Mouse (Mus musculus): Measurements from ENCODE around the gene Slc1a7.

Gene Slc1a7

DNA sequence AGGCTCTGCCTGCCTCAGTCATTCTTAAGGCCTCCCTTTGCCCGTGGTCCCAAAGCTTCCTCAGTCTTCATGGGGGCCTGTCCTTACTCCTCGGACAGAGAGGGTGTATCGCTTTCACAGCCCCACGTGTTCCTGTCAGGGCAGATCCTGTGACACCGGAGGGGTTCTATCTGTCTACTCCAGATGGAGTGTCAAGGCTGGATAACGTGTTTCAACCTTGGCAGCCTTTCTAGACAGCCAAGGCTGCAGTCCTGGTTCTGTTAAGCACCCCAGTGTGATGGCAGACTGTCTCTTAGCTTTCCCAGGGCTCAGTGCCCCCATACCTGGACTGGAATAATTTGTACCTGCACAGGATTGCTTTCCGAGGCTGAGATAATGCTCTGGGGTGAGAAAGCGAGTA is 40.4 kb downstream of the Slc1a7 start:
- no peak for DNase-seq (ENCODE audit: low read depth, low spot score)

DNA sequence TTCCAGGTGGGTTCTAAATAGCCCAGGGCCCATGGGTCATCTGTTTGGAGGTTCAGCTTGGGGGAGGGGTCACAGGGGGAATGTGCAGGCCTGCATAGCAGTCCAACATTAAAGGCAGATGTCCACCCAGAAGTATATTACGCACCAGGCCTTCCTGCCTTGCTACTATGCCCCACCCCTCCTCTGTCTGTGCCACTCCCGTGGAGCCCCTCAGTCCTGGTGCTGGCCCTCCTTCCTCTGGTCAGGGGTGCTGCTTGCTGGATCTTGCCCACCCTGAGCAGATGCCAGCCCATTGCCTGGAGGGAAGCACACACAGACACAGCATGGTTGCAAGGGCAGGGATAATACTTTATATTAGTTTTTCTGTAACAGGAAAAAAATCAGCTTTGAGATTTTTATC is 46.3 kb downstream of the Slc1a7 start:
- no peak for DNase-seq (ENCODE audit: low read depth, low spot score)

DNA sequence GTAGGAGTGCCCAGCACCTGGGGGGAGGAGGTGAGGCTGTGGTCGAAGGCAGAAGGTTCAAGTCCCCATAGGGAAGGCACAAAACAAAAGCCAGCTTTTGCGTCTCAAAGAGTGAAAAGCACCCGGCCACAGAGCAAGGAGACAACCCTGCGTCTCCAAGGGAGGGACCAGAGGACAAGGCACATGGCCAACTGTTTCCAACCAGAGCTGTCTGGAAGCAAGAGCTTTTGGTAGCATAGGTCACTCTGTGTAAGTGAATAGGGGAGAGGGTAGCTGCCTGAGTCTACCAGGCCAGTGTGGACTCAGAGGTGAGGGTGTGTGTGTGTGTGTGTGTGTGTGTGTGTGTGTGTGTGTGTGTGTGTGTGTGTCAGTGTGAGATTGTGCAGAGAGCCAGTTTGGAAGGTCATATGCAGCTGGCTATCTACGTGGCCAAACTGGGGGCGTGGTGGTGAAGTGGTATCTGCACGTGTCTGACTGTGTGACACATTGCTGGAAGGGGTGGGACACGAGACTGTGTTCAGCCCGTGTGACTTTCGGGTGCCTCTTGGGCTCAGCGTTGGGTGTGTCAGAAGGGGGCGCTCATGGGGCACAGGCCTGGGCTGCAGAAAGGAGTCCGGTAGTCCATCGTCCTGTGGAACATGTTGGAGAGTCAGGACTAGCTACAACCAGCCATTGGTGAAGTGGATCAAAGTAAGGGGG is 47.1 kb downstream of the Slc1a7 start:
- no peak for DNase-seq (ENCODE audit: low read depth, low spot score)

DNA sequence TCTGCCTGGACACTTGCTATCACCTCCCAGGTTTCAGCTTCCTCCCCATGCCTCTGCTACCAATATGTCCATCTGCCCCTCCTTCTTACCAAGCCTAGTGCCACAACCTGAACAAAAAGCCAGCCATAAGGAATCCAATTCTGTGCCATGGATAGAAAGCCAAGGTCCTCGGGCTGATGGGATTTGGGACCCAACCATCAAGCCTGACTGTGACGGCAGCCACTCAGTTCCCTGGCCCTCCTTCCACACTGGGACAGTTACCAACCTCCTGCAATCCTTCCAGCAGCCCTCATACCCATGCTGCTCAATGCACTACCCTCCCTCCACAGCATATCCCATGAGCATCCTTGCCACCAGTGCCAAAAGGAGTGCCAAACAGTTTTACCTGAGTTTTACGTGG is 48.2 kb downstream of the Slc1a7 start:
- no peak for DNase-seq (ENCODE audit: low read depth, low spot score)

DNA sequence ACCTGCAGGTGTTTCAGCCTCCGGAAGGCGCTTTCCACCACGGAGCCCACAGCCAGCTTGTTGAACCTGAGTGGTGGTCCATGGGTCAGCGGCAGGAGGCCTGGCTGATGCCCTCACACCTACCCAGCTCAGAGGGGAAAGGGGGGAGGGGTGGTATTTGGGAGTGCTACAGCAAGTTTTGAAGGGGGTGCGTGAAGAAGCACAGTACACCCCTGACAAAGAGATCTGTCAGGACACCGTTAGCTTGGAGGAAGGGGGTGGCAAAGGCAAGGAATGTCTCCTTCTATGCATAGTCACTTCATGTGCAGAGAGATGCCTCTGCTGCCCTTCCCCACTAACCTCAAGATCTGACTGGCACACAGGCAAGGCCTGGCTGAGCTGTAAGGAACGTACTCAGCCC is 49.7 kb downstream of the Slc1a7 start:
- DNase-seq (ENCODE audit: low read depth, low spot score) = no peak

DNA sequence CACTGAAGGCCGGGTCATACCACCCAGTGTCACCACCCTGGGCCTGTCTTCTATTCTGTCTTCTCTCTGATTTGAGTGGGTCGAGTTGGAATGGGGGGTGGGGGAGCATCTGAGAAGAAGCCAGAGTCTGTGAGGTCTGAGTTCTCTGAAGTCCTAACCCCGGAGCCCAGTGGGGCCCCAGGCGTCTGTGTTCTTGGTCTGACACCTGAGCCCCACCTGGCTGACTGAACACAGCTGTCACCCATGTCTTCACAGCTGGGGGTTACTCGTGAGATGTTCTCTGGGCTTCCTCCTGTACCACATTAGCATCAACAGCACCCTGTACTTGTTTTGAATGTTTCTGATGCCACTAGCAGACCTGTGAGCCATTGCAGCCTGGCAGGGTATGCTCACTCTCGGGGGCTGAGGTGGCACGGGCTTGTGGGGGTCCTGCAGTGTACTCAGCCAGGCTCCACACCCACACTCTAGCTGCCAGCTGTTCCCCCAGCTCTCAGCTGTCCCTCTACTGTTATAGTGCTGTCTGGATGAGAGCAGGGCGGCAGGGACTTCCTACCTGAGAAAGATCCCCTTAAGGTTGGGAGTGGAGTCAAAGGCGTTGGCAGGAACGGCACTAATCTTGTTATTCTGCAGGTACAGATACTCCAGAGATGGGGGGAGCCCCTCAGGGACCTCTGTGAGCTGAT is 50.2 kb downstream of the Slc1a7 start:
- no peak for DNase-seq (ENCODE audit: low read depth, low spot score)

DNA sequence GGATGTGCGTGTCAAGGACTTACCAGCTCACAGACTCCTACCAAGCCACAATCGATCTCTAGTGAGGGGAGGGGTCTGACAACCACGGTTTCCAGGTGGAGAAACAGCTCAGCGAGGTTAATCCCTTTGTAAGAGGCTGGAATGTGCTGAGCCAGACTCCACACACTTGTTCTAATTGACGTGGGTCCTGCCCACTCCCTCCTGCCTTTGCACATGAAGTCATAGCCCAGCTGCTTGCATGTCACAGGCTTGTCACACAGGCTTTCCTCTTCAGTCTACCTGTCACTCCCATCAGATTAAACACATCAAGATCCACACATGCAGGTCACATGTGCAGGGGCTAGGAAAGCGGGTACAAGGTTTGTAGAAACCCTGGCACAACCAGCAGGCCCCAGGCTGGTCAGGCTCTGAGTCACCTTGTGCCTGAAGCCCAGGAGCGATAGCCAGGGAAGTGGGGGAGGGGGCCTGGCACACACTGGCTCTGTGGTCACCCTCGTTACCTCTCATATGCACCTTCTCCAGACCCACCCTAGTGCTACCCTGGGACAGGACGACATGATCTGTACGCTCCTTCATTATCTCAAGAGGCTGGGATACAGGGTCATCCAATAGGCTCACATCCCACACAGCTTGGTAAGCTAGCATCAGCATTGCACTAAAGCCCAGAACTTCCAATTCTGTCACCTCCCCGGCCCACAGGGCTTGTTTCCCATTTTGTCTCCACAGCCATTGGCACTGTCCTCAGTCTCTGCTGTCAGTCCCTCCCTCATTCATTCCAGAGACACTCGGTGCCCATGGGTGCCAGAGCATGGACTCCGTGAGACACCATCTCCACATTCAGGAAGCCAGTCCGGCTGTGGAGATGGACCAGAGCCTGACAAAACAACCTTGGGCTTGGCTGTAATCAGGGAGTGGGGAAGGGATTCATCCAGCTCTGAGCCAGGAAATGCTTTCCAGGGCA is 51.1 kb downstream of the Slc1a7 start:
- DNase-seq (ENCODE audit: low read depth, low spot score) = no peak

DNA sequence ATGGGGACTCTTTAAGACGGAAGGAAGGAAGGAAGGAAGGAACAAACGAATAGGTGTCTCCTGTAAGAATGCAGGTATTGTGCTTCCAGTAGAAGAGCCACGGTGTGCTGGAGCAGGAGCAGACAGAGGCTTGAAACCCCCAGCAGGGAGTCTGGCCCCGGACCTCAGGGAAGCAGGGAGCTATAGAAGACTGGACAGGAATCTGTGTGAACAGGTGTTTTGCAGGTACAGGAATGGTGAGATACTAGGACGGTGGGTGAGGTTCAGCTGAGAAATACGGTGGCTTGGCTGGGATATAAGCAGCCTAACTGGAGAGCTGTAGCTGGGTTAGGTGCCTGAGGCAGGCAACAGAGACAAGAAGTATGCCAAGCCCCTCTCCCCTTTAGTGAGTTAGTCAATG is 52.0 kb downstream of the Slc1a7 start:
- no peak for DNase-seq (ENCODE audit: low read depth, low spot score)

DNA sequence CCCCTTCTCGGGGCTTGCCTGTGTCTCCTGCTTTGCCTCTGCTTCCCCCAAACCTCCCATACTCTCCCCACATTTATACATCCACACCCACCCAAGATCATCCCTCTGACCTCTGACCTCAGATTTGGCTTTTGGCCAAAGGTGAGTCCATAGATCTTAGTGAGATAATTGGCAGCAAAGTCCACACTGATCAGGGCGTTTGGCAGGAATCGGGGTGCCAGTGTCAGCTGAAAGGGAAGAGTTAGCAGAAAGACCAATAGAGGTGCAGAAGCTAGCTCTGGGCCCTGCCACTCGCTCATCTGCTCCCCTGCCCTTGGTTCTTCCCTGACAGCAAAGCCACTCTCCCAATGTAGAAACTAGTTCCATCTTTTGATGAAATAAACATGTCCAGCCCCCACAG is 55.1 kb downstream of the Slc1a7 start:
- no peak for DNase-seq (ENCODE audit: low read depth, low spot score)

DNA sequence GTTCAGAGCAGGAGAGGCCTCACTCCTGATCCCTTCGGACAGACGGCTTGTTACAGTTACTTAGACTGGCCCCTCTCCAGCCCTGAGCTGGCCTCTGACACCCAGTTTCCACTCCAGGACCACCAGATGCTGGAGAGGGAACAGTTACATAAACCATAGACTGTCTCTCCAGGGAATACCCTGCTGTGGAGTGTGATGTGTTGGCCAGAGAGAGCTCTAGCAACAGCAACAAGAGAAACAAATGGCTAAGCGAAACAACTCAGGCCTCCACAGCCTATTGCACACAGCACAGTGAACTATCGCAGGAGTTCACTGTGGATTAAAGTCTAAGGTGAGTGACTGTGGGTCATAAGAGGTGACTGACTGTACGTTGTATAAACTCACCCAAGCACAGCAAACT is 56.5 kb downstream of the Slc1a7 start:
- no peak for DNase-seq (ENCODE audit: low read depth, low spot score)

DNA sequence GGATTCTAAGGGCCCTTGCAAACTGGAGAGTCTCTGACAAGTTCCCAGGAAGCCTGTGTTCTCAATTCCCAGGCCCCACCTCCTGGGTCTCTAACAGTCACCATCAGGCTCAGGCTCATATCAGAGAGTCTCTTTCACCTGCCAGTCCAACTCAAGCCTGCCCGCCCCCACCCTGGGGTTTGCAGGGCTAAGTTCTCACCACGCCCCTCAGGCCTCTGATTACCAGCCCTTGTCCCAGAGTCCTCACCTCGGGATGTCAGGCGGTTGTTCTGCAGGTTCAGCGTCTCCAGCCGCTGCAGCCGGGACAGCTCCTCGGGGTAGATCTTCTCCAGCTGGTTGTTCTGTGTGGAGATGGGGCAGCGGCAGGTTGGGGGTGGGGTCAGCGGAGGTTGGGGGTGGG is 57.1 kb downstream of the Slc1a7 start:
- no peak for DNase-seq (ENCODE audit: low read depth, low spot score)

DNA sequence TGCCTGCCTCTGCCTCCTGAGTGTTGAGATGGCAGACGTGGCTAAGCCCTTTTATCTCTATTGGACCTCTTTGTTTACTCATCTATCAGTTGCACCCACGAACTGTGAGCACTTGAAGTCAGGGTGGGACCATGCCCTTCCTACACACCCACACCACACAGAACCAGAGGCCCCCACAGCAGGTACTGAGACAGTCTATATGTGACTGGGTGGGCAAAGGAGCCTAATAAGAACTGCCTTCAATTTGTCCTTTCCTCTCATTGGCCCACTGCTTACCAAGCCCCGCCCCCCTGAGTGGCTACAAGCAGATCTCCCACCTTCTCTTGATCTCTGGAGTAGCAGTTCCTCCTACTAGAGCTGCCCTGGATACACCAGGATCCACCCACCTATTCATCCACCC is 58.1 kb downstream of the Slc1a7 start:
- no peak for DNase-seq (ENCODE audit: low read depth, low spot score)

DNA sequence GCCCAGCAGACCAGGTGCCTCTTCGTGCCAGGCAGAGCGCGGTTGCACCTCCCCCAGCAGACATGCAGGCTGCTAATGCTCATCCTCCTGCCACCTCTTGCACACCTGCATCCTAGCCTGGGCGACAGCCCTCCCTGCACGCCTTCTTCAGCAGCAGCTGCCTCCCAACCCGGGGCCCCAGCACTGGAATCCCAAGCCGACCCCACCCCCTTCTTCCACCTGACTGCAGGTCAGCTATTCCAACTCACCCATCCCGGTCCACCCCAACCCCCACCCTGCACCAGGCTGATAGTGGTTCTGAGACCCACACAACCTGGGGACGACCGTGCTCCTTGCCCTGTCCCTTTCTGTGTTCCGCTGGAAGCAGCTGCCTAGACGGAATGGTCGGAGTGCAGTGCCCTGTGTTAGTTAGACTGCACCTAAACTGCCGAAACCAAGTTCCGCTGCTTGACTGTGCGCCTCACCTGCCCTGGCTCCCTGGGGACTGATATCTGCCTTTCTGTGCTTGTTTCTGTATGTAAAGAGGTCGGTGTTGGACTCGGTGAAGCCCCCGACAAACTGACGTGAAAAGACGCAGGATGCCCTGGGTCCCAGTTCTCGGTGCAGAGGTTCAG is 62.9 kb downstream of the Slc1a7 start:
- no peak for DNase-seq (ENCODE audit: low read depth, low spot score)

DNA sequence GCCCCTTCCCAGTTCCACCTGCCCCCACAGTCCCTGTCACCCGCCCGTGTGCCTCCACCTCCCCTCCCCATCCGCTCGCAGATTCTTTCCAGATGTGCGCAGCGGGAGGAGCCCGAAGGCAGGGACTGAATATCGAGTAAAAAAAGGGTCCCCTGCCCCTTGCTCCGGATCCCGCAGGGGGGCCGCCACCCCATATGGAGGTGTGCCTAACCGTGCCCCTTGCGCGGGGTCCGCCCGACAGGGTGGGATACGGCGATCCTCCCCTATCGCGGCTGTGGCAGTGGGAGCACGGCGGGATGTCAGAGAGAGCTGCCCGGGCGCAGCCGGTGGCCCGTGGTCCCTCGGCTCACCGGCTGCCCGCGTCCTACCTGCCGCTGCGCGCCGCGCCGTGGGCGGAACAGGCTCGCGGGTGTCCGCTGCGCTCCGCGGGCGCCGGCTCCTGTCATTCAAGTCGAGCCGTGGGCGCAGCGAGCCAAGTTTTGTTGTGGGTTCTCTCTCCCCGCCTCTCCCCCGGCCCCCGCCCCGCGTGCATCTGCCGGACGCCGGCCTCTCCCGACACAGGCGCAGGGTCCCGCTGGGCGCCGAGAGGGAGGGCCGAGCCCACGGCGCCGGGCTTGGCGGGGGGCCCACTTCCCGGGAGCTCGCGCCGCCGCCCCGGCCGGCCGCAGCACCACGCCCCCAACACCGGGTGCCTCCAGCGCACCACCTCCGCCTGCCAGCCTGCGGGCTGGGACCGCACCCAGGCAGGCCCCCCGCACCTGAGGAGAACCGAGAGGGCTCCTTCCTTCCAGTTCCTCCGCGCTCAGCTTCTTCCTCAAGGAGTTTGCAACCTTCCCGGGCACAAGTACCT is 63.6 kb downstream of the Slc1a7 start:
- no peak for DNase-seq (ENCODE audit: low read depth, low spot score)

DNA sequence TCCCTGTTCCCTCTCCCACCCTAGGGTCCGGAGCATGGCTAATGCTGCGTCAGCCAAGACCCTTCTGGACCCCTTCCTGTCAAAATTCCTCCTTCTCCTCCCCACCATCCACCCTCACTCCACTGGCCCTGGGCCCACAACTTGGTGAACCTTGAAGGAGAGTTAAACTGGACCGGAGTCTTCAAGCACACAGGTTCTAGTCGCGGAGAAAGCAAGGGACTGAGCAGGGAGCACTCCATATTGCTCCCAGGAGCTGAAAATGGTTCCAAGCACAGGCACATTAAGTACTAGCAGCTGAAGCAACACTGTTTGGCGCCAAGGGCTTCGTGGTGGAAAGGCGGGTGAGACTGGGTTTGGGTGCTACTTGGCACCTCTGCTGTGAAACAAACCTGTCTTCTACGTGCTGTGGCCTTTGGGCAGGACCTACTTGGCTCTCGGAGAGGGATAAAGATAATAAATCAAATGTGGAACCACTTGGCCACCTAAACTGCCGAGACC is 64.3 kb downstream of the Slc1a7 start:
- no peak for DNase-seq (ENCODE audit: low read depth, low spot score)

DNA sequence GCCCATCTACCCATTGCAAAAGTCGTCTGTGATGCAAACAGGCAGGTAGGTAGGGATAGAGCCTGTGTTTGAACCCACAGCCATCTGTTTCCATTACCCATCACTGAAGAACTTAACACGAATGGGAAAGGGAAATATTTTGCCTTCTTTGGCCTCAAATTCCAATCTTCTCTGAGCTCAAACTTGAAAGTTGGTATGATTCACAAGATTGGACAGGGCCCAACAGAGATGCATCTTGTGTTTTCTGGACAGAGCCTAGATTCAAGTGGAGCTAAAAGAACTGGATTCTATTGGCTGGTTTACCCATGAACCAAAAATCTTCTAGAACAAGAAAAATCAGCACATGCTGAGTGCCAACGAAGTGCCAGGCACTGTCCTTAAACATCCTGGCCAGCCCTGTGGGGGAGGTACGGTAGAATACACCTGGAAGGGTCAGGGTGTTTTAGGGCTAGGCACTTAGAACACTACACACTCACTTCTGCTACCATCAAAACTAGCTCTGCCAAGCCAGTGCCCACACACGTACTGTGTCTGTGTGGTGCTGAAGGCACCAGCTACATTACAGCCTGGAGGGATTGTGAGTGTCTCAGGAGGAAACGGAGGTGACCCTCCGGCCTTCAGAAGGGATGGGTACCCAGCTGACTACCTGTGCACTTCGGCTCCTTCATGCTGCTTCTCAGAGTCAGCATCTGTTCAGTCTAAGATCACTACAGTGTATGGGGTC is 65.1 kb downstream of the Slc1a7 start:
- DNase-seq (ENCODE audit: low read depth, low spot score) = no peak

DNA sequence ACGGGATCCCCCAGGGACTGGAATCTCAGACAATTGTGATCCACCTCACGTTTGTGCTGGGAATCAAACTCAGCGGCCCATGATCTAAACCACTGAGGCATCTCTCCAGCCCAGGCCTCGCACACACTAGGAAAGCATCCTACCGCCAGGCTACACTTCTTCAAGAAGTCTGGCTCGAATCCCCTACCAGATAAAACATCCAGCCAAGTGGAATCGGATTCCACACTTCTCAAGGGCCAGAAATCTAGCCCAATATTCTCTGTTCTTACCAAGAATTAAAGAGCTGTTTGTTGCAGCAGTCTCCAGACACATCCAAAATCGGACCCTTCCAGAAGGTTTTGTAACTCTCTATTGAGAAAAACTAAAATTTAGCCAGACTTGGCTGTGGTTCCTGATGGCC is 68.9 kb downstream of the Slc1a7 start:
- DNase-seq (ENCODE audit: low read depth, low spot score) = no peak

DNA sequence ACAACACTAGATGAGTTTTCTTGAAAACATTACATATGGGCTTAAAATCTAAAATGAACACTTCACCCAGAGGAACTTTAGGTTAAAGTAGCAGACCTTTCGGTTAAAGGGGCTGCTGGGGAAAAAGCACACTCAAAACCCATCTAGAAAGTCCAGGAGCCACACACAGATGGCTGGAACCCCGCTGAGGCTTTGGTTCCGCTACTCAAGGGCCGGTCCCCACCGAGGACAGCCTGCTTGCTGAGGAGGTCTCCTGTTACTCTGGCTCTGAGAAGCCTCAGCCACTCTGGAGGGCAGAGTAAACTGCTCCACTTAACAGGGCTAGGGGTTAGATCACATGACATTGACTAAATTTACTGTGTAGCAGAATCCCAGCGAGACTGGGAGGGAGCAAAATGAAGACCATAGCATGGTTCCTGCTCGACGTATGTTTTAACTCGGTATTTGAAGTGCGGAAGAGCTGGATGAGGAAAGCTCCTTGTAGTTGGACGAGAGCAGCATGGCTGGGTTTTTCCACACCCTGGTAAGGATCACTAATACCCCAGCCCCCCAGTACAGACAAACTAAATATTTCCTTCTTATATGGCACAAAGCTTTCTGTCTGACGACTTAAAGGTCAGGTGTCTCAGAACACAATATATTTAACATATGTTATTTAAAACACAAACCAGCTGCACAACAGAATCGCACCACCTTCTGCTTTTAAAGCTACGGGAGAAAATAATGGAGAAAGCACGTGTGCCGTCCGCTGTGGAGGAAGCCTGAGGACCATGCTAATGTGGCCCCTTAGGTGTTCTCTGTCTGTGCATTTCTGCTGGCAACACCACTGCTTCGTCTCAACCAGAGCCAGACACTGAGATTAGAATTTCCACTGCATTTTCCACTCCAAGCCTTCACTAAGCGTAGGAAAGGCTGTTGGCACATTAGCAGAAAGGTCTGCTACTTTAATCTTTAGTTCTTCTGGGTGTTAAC is 77.3 kb downstream of the Slc1a7 start:
- no peak for DNase-seq (ENCODE audit: low read depth, low spot score)

DNA sequence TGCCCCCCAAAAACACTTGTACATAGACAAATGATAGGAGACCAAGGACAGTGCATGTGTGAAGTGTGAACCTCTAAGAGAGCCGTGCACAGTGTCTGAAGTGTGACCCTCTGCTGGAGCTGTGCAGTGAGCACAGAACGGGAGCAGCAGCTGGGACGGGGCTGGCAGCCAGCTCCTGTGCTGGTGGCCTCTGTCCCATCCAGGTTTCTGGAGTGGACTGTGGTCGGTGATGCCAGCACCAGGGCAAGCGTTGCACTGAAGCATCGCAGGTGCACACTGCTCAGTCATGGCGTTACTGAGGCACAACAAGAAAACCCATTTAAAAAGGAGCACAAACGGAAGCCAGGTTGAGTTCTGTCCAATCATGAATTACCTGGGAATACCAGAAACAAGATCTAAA is 78.0 kb downstream of the Slc1a7 start:
- no peak for DNase-seq (ENCODE audit: low read depth, low spot score)
